Mouse (Mus musculus) brown adipose tissue, adult 24 weeks (tissue): Measurements from ENCODE around the gene Gm11937. TPM values are rescaled to one million over a fixed set of nuclear protein-coding genes. Genes with fewer than 3 reads are reported as not detected.

Source experiments
- polyA plus RNA-seq: library from polyadenylated mRNA; stranded (reverse); fragments of >200 nt; gene quantifications from 2 replicates; pipeline ENCODE4 v1.2.4, GENCODE M21; 2012; ENCODE audit not compliant: missing spikeins, insufficient read depth, insufficient read length

Gm11937 gene
- polyA plus RNA-seq, 1 experiment = not detected

Other genes with a start within 250 kb of the Gm11937 start
- not detected in 2 replicates for gene Krt28, start 235.3 kb downstream of the Gm11937 start, polyA plus RNA-seq
- gene Krt10, start 220.8 kb downstream of the Gm11937 start, polyA plus RNA-seq = 19.3 and 23.2 TPM in 2 replicates
- gene Krt12, start 187.9 kb downstream of the Gm11937 start, polyA plus RNA-seq = not detected in 2 replicates
- gene Krt20, start 172.0 kb downstream of the Gm11937 start, polyA plus RNA-seq = not detected in 2 replicates
- not detected in 2 replicates for gene Krt23, start 117.1 kb downstream of the Gm11937 start, polyA plus RNA-seq
- not detected in 2 replicates for gene Krt39, start 88.9 kb downstream of the Gm11937 start, polyA plus RNA-seq
- not detected in 2 replicates for gene Krt40, start 67.0 kb downstream of the Gm11937 start, polyA plus RNA-seq
- not detected in 2 replicates for gene Krtap3-3, start 59.3 kb downstream of the Gm11937 start, polyA plus RNA-seq
- gene Krtap3-2, start 53.3 kb downstream of the Gm11937 start, polyA plus RNA-seq = not detected in 2 replicates
- gene Gm11939, start 50.7 kb downstream of the Gm11937 start, polyA plus RNA-seq = not detected in 2 replicates
- not detected in 2 replicates for gene Krtap3-1, start 43.6 kb downstream of the Gm11937 start, polyA plus RNA-seq
- not detected in 2 replicates for gene Krtap1-5, start 29.2 kb downstream of the Gm11937 start, polyA plus RNA-seq
- gene Krtap1-4, start 26.5 kb downstream of the Gm11937 start, polyA plus RNA-seq = not detected in 2 replicates
- gene Krtap1-3, start 18.9 kb downstream of the Gm11937 start, polyA plus RNA-seq = not detected in 2 replicates
- not detected in 2 replicates for gene Krtap9-3, start 12.1 kb downstream of the Gm11937 start, polyA plus RNA-seq
- gene Gm11938, start 6.9 kb downstream of the Gm11937 start, polyA plus RNA-seq = not detected in 2 replicates
- gene Krtap2-4, start 4.7 kb upstream of the Gm11937 start, polyA plus RNA-seq = not detected in 2 replicates
- not detected in 2 replicates for gene Gm11562, start 10.2 kb upstream of the Gm11937 start, polyA plus RNA-seq
- not detected in 2 replicates for gene Krtap4-1, start 18.0 kb upstream of the Gm11937 start, polyA plus RNA-seq
- not detected in 2 replicates for gene Krtap4-2, start 24.9 kb upstream of the Gm11937 start, polyA plus RNA-seq
- gene Krtap4-7, start 33.9 kb upstream of the Gm11937 start, polyA plus RNA-seq = not detected in 2 replicates
- not detected in 2 replicates for gene Gm11555, start 40.0 kb upstream of the Gm11937 start, polyA plus RNA-seq
- not detected in 2 replicates for gene Gm11563, start 48.8 kb upstream of the Gm11937 start, polyA plus RNA-seq
- not detected in 2 replicates for gene Krtap4-6, start 55.8 kb upstream of the Gm11937 start, polyA plus RNA-seq
- gene Gm14190, start 80.6 kb upstream of the Gm11937 start, polyA plus RNA-seq = not detected in 2 replicates
- gene Gm14180, start 124.1 kb upstream of the Gm11937 start, polyA plus RNA-seq = not detected in 2 replicates
- not detected in 2 replicates for gene Gm11595, start 162.7 kb upstream of the Gm11937 start, polyA plus RNA-seq
- not detected in 2 replicates for gene Krtap4-8, start 170.5 kb upstream of the Gm11937 start, polyA plus RNA-seq
- not detected in 2 replicates for gene Krtap4-9, start 175.0 kb upstream of the Gm11937 start, polyA plus RNA-seq
- gene Gm11596, start 183.3 kb upstream of the Gm11937 start, polyA plus RNA-seq = not detected in 2 replicates
- gene Gm11569, start 188.7 kb upstream of the Gm11937 start, polyA plus RNA-seq = not detected in 2 replicates
- not detected in 2 replicates for gene Gm11554, start 194.3 kb upstream of the Gm11937 start, polyA plus RNA-seq
- gene Krtap4-13, start 199.7 kb upstream of the Gm11937 start, polyA plus RNA-seq = not detected in 2 replicates
- not detected in 2 replicates for gene Gm11564, start 205.5 kb upstream of the Gm11937 start, polyA plus RNA-seq
- not detected in 2 replicates for gene 2300003K06Rik, start 227.9 kb upstream of the Gm11937 start, polyA plus RNA-seq
- not detected in 2 replicates for gene Krtap4-16, start 241.4 kb upstream of the Gm11937 start, polyA plus RNA-seq
- gene Gm11568, start 247.7 kb upstream of the Gm11937 start, polyA plus RNA-seq = not detected in 2 replicates